Mouse (Mus musculus): ENCODE results near the gene Timm10. TPM values are rescaled to one million over a fixed set of nuclear protein-coding genes. Genes with fewer than 3 reads are reported as not detected.
A peak's percentile ranks its signal among the peaks of the same experiment; 100 is the strongest.

Timm10 gene
- polyA plus RNA-seq, 1 experiment from 2014 or later = 56.0 TPM

GRCm38 (mm10) chr2:84870623-84871160, 43.9 kb downstream of the Timm10 start:
- Histone ChIP-seq H3K9ac (no peak overlapping the region), H3K27ac (replicated peaks) (no peak overlapping the region), H3K9me3 (no peaks in the 10 kb centered on the region), H3K27me3 (peaks cover 99% of the 10 kb centered on the region), H3K36me3 (no peaks in the 10 kb centered on the region), H3K4me3 (no peak overlapping the region), H3K4me1 (replicated peaks) (peaks cover 23% of the 10 kb centered on the region), H3K4me2 (no peak overlapping the region)
- 66% methylated on average over 4 of the region's 4 CpGs for WGBS
- ATAC-seq (ENCODE audit: low read depth) = no peak

- no peaks in the 10 kb centered on the region for H3K36me3 ChIP-seq
- H3K4me3 ChIP-seq = peak overlapping the region; percentile 48
- whole genome bisulfite sequencing = 2% methylated on average over 78 of the region's 78 CpGs
- H3K4me1 ChIP-seq (replicated peaks) = peaks cover 14% of the 10 kb centered on the region
- H3K4me2 ChIP-seq = peak overlapping the region; percentile 81
- H3K27me3 ChIP-seq = peaks cover 99% of the 10 kb centered on the region
- no peak overlapping the region for H3K27ac ChIP-seq (replicated peaks)
- peak overlapping the region; percentile 55 for H3K9ac ChIP-seq
- peak; percentile 26; the same call in 1 of the 2 replicates for ATAC-seq (ENCODE audit: low read depth)
- H3K9me3 ChIP-seq = no peaks in the 10 kb centered on the region
Observed at GRCm38 (mm10) chr2:84872105-84872716, 45.4 kb downstream of the Timm10 start.

GRCm38 (mm10) chr2:84875842-84876241, 49.0 kb downstream of the Timm10 start:
- no peak overlapping the region for H3K4me3 ChIP-seq
- H3K27me3 ChIP-seq = peaks cover 72% of the 10 kb centered on the region
- 55% methylated on average over 6 of the region's 6 CpGs for WGBS
- H3K9me3 ChIP-seq = no peaks in the 10 kb centered on the region
- no peak overlapping the region for H3K27ac ChIP-seq (replicated peaks)
- H3K4me1 ChIP-seq (replicated peaks) = peaks cover 14% of the 10 kb centered on the region
- H3K9ac ChIP-seq = no peak overlapping the region
- ATAC-seq (ENCODE audit: low read depth) = no peak
- no peak overlapping the region for H3K4me2 ChIP-seq
- H3K36me3 ChIP-seq = no peaks in the 10 kb centered on the region

Other genes starting within 250 kb of the Timm10 start
- 40.2 and 46.9 TPM in 2 replicates for gene Ctnnd1, start 176.2 kb upstream of the Timm10 start, polyA plus RNA-seq (2015; fragmentation: Nextera tagmentation; extraction: Ambion mirVana)
- 0.12 and 0.22 TPM in 2 replicates for gene Btbd18, start 167.9 kb upstream of the Timm10 start, polyA plus RNA-seq (2015; fragmentation: Nextera tagmentation; extraction: Ambion mirVana)
- 166 and 196 TPM in 2 replicates for gene Selenoh, start 156.2 kb upstream of the Timm10 start, polyA plus RNA-seq (2015; fragmentation: Nextera tagmentation; extraction: Ambion mirVana)
- not detected in 2 replicates for gene Gm28635, start 149.0 kb upstream of the Timm10 start, polyA plus RNA-seq (2015; fragmentation: Nextera tagmentation; extraction: Ambion mirVana)
- 50.6 and 54.4 TPM in 2 replicates for gene Med19, start 148.6 kb upstream of the Timm10 start, polyA plus RNA-seq (2015; fragmentation: Nextera tagmentation; extraction: Ambion mirVana)
- gene Tmx2, start 147.9 kb upstream of the Timm10 start, polyA plus RNA-seq (2015; fragmentation: Nextera tagmentation; extraction: Ambion mirVana) = 245 and 252 TPM in 2 replicates
- gene Zdhhc5, start 111.8 kb upstream of the Timm10 start, polyA plus RNA-seq (2015; fragmentation: Nextera tagmentation; extraction: Ambion mirVana) = 17.6 and 19.2 TPM in 2 replicates
- gene Clp1, start 99.6 kb upstream of the Timm10 start, polyA plus RNA-seq (2015; fragmentation: Nextera tagmentation; extraction: Ambion mirVana) = 28.1 and 29.6 TPM in 2 replicates
- gene Ypel4, start 92.9 kb upstream of the Timm10 start, polyA plus RNA-seq (2015; fragmentation: Nextera tagmentation; extraction: Ambion mirVana) = 18.8 and 19.1 TPM in 2 replicates
- gene Gm19426, start 83.3 kb upstream of the Timm10 start, polyA plus RNA-seq (2015; fragmentation: Nextera tagmentation; extraction: Ambion mirVana) = 4.7 and 7.0 TPM in 2 replicates
- gene Serping1, start 51.6 kb upstream of the Timm10 start, polyA plus RNA-seq (2015; fragmentation: Nextera tagmentation; extraction: Ambion mirVana) = 36.2 and 37.0 TPM in 2 replicates
- gene Ube2l6, start 28.2 kb upstream of the Timm10 start, polyA plus RNA-seq (2015; fragmentation: Nextera tagmentation; extraction: Ambion mirVana) = 17.4 and 18.3 TPM in 2 replicates
- gene Smtnl1, start 4.3 kb upstream of the Timm10 start, polyA plus RNA-seq (2015; fragmentation: Nextera tagmentation; extraction: Ambion mirVana) = 0.17 TPM in 1 of 2 replicates, not detected in the other
- 2.4 and 3.3 TPM in 2 replicates for gene Slc43a1, start 11.9 kb downstream of the Timm10 start, polyA plus RNA-seq (2015; fragmentation: Nextera tagmentation; extraction: Ambion mirVana)
- gene Rtn4rl2, start 59.7 kb downstream of the Timm10 start, polyA plus RNA-seq (2015; fragmentation: Nextera tagmentation; extraction: Ambion mirVana) = 6.8 and 7.1 TPM in 2 replicates
- 8.6 and 11.2 TPM in 2 replicates for gene Slc43a3, start 109.6 kb downstream of the Timm10 start, polyA plus RNA-seq (2015; fragmentation: Nextera tagmentation; extraction: Ambion mirVana)
- gene Prg2, start 153.5 kb downstream of the Timm10 start, polyA plus RNA-seq (2015; fragmentation: Nextera tagmentation; extraction: Ambion mirVana) = 0.71 and 1.4 TPM in 2 replicates
- gene Prg3, start 161.2 kb downstream of the Timm10 start, polyA plus RNA-seq (2015; fragmentation: Nextera tagmentation; extraction: Ambion mirVana) = not detected in 2 replicates
- 165 and 186 TPM in 2 replicates for gene Ssrp1, start 210.2 kb downstream of the Timm10 start, polyA plus RNA-seq (2015; fragmentation: Nextera tagmentation; extraction: Ambion mirVana)
- gene P2rx3, start 210.5 kb downstream of the Timm10 start, polyA plus RNA-seq (2015; fragmentation: Nextera tagmentation; extraction: Ambion mirVana) = 65.1 and 76.0 TPM in 2 replicates
- 22.6 and 23.4 TPM in 2 replicates for gene Tnks1bp1, start 221.0 kb downstream of the Timm10 start, polyA plus RNA-seq (2015; fragmentation: Nextera tagmentation; extraction: Ambion mirVana)